ENCODE assay signal across 20 mouse cellular contexts in the genomic region with DNA sequence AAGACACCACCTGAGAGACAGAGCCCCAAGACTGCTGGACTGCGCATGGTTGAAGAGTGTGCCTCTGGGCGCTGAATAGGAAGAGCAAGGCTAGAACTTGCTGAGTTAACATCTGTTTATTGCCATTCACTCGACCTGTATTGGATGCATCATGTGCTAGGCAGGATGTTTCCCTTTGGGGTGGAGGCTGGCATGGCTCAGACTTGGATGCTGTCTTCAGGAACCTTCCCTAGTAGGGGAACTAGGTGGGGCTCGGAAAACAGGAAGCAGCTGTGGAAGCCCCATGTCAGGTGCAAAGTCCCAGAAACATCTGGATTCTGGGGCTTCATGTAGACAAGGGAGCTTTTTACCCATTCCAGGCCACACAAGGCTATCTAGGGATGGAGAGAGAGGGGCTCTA. TPM values are rescaled to one million over a fixed set of nuclear protein-coding genes. Genes with fewer than 3 reads are reported as not detected.
DNase-seq lines count a peak whose midpoint lies in the region; ATAC-seq lines count a peak whose summit lies in the region.
"Had no signal": no experiment of that assay in that cellular context is flagged by ENCODE, and none has a peak within 500 bp of the region (broad histone marks: within the 10 kb centered on the region; RNA-seq: fewer than 3 reads in every experiment).

No protein-coding gene starts in this region.

- H3K27me3 ChIP-seq in heart, embryonic 11.5 days (ENCODE audit: control insufficient read depth, insufficient read depth, low read length): no peaks in the 10 kb centered on the region
- H3K27me3 ChIP-seq in heart, embryonic 13.5 days (replicated peaks): 0 out of 2 replicates have a peak, but pooled peaks cover 2% of the 10 kb centered on the region
- no peaks in the 10 kb centered on the region for H3K27me3 ChIP-seq in lung, embryonic 15.5 days
- H3K27me3 ChIP-seq: embryonic facial prominence, embryonic 12.5 days; forebrain, embryonic 13.5 days; hindbrain, embryonic 13.5 days had no signal

- no peaks in the 10 kb centered on the region for H3K36me3 ChIP-seq in heart, embryonic 11.5 days (ENCODE audit: control insufficient read depth, insufficient read depth, low read length)
- no peaks in the 10 kb centered on the region for H3K36me3 ChIP-seq in heart, embryonic 13.5 days
- H3K36me3 ChIP-seq in lung, embryonic 15.5 days: no peaks in the 10 kb centered on the region
- H3K36me3 ChIP-seq: embryonic facial prominence, embryonic 12.5 days; hindbrain, embryonic 13.5 days had no signal

- DNase-seq in heart, adult 11 months: peak; percentile 96
- no peak for DNase-seq in heart, postnatal 25 days (ENCODE audit: low spot score)
- DNase-seq in lung, postnatal 10 days: no peak
- DNase-seq in right cerebral cortex, postnatal 36 days (ENCODE audit: low spot score in 2 of 2): no peak
- DNase-seq: adrenal gland, postnatal 10 days; cerebellum, adult 11-12 months; cerebellum, adult 9-10 months; cerebellum, postnatal 25 days; forebrain, postnatal 0 days; gastrocnemius, postnatal 14 days had no signal

- WGBS in heart, embryonic 11.5 days (ENCODE audit: insufficient replicate concordance): 73% methylated on average over 4 of the region's 4 CpGs
- 73% methylated on average over 4 of the region's 4 CpGs for WGBS in heart, embryonic 13.5 days
- WGBS in lung, embryonic 15.5 days: 72% methylated on average over 4 of the region's 4 CpGs

- peaks cover 25% of the 10 kb centered on the region for H3K4me1 ChIP-seq in heart, embryonic 11.5 days (ENCODE audit: control insufficient read depth, insufficient read depth, low read length)
- H3K4me1 ChIP-seq in heart, embryonic 13.5 days: peaks cover 69% of the 10 kb centered on the region
- H3K4me1 ChIP-seq in lung, embryonic 15.5 days: peaks cover 29% of the 10 kb centered on the region
- H3K4me1 ChIP-seq: embryonic facial prominence, embryonic 12.5 days had no signal

- ATAC-seq in heart, embryonic 11.5 days (replicated peaks; ENCODE audit: insufficient number of reproducible peaks, low FRiP score, low TSS enrichment): no peak
- ATAC-seq in heart, embryonic 13.5 days (ENCODE audit: extremely low read depth, insufficient number of reproducible peaks, low FRiP score, low TSS enrichment): no peak
- no peak for ATAC-seq in lung, embryonic 15.5 days (ENCODE audit: borderline replicate concordance, extremely low read depth, low FRiP score, low TSS enrichment)
- ATAC-seq: forebrain, embryonic 13.5 days; forebrain, postnatal 0 days; hindbrain, postnatal 0 days had no signal

- H3K9ac ChIP-seq in heart, embryonic 11.5 days (ENCODE audit: low read depth, low read length): no peak overlapping the region
- no peak overlapping the region for H3K9ac ChIP-seq in heart, embryonic 13.5 days
- H3K9ac ChIP-seq in lung, embryonic 15.5 days: no peak overlapping the region
- H3K9ac ChIP-seq: embryonic facial prominence, embryonic 12.5 days; forebrain, embryonic 13.5 days; forebrain, postnatal 0 days; hindbrain, embryonic 13.5 days had no signal

- intact Hi-C loops in heart, postnatal 25 days (cut with DNase I): loop anchor here (10.0 kb wide), 2 partner anchors 535 to 585 kb away; partner anchors contain the start of gene Dis3l

- H3K27ac ChIP-seq in heart, embryonic 11.5 days (ENCODE audit: low read depth, low read length): no peak overlapping the region
- peak overlapping the region; percentile 75; the same call in 1 of the 2 replicates for H3K27ac ChIP-seq in heart, embryonic 13.5 days (replicated peaks)
- 0 out of 2 replicates have a peak overlapping the region, but pooled peaks have one; percentile 15 for H3K27ac ChIP-seq in lung, embryonic 15.5 days
- H3K27ac ChIP-seq: embryonic facial prominence, embryonic 12.5 days; forebrain, embryonic 13.5 days; hindbrain, embryonic 13.5 days; hindbrain, postnatal 0 days had no signal

- no peak overlapping the region for H3K4me2 ChIP-seq in heart, embryonic 11.5 days
- no peak overlapping the region for H3K4me2 ChIP-seq in heart, embryonic 13.5 days
- H3K4me2 ChIP-seq in lung, embryonic 15.5 days: no peak overlapping the region
- H3K4me2 ChIP-seq: embryonic facial prominence, embryonic 12.5 days; forebrain, embryonic 13.5 days; hindbrain, embryonic 13.5 days had no signal

- no peaks in the 10 kb centered on the region for H3K9me3 ChIP-seq in heart, embryonic 11.5 days (replicated peaks; ENCODE audit: control insufficient read depth, low read length)
- H3K9me3 ChIP-seq in heart, embryonic 13.5 days: no peaks in the 10 kb centered on the region
- H3K9me3 ChIP-seq in lung, embryonic 15.5 days: no peaks in the 10 kb centered on the region
- H3K9me3 ChIP-seq: embryonic facial prominence, embryonic 12.5 days; forebrain, embryonic 13.5 days; hindbrain, embryonic 13.5 days had no signal

- H3K4me3 ChIP-seq in heart, embryonic 11.5 days (ENCODE audit: low read depth, low read length): no peak overlapping the region
- no peak overlapping the region for H3K4me3 ChIP-seq in heart, embryonic 13.5 days
- no peak overlapping the region for H3K4me3 ChIP-seq in lung, embryonic 15.5 days
- H3K4me3 ChIP-seq: embryonic facial prominence, embryonic 12.5 days; forebrain, embryonic 13.5 days; hindbrain, embryonic 13.5 days had no signal

RNA-seq across cellular contexts. Expression of gene Slc24a1, which starts 21.2 kb away (rescaled TPM):
- polyA plus RNA-seq in heart, embryonic 11.5 days (2014; fragmentation: Nextera tagmentation; extraction: Ambion mirVana): 0.03 and 0.07 TPM in 2 replicates
- polyA plus RNA-seq in heart, embryonic 13.5 days (2015; fragmentation: Nextera tagmentation; extraction: Ambion mirVana): 0.04 and 0.05 TPM in 2 replicates
- total RNA-seq in heart, postnatal 25 days (2021): under 1 TPM; 0.08 to 0.10 TPM
- polyA plus RNA-seq in lung, embryonic 15.5 days (2015; fragmentation: Nextera tagmentation; extraction: Ambion mirVana): 0.06 and 0.07 TPM in 2 replicates
- total RNA-seq: hematopoietic stem cell, adult 5-6 weeks; MEL had no signal
- polyA plus RNA-seq: C2C12 had no signal

RNA-seq across cellular contexts. Expression of gene Ints14, which starts 30.4 kb away (rescaled TPM):
- 50.6 and 52.2 TPM in 2 replicates for polyA plus RNA-seq in heart, embryonic 11.5 days (2014; fragmentation: Nextera tagmentation; extraction: Ambion mirVana)
- polyA plus RNA-seq in heart, embryonic 13.5 days (2015; fragmentation: Nextera tagmentation; extraction: Ambion mirVana): 40.1 and 40.7 TPM in 2 replicates
- 10 to 100 TPM; 16.1 to 16.4 TPM for total RNA-seq in heart, postnatal 25 days (2021)
- 53.8 and 57.0 TPM in 2 replicates for polyA plus RNA-seq in lung, embryonic 15.5 days (2015; fragmentation: Nextera tagmentation; extraction: Ambion mirVana)
